Mouse (Mus musculus): Measurements from ENCODE around the gene Bglap3. TPM values are rescaled to one million over a fixed set of nuclear protein-coding genes. Genes with fewer than 3 reads are reported as not detected.
"Not testable (repeated sequence)": the region's sequence is repeated elsewhere in the genome, so short reads cannot be mapped to it uniquely, and the experiment has no call there.

Gene Bglap3
- total RNA-seq, 1 experiment from 2014 or later = not detected

DNA sequence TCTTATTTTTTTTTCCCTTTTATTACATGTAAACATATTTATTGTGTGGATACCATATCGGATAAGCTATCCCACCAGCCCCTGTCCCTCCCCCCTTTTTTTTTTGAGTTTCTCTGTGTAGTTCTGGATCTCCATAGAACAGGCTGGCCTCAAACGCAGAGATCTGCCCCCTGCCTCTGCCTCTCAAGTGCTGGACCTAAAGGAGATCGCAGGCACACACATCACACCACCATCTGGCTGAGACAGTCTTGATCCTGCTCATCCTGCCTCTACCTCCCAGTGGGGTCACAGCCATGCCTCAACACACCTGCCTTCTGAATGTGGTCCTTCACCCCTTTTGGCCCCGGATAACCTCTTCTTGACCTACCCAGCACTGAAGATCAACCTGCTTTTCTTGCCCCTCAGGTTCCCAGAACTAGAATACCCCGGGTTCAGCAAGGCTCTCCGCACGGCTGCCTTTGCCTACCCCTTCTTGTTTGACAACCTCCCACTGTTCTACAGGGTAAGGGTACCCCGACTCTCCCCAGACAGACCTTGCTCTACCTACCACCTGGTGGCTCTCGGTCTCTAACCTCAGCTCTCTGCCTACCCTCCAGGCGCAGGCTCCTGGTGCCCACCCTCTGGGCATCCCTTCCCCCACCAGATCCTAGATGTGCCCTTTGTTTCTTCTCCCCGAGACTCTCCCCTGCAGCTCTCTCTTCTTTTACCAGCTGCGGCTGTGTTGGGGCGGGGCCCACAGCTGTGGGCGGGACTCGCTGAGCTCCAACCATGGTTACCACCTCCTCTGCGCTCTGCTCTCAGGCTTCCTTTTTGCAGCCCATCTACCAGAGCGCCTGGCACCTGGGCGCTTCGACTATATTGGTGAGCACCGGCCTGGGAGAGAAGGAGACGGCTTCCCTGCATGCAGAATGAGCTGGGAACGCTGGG, 9.1 kb upstream of the Bglap3 start:
- peak; percentile 68 for ATAC-seq (ENCODE audit: extremely low read depth, insufficient number of reproducible peaks, low FRiP score, poor library complexity, severe bottlenecking)

DNA sequence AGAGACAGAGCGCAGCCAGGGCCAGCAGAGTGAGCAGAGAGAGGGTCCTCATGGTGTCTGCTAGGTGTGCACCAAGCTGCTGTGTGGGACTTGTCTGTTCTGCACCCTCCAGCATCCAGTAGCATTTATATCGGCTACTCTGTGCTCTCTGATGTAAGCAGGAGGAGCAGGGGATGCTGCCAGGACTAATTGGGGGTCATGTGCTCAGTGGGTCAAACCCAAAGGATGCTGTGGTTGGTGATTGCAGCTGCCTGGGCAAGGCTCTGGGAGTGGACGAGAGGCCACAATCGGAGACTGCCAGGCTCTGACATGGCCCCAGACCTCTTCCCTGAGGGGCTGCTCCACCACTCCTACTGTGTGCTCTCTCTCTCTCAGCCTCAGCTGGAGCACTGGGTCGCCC, 6.1 kb upstream of the Bglap3 start, which contains the start of gene Bglap2:
Bglap2 (minus strand) TSS at position 101 of the 400 bp plus-strand sequence.
- ATAC-seq (ENCODE audit: extremely low read depth, insufficient number of reproducible peaks, low FRiP score, poor library complexity, severe bottlenecking) = not testable (repeated sequence)

DNA sequence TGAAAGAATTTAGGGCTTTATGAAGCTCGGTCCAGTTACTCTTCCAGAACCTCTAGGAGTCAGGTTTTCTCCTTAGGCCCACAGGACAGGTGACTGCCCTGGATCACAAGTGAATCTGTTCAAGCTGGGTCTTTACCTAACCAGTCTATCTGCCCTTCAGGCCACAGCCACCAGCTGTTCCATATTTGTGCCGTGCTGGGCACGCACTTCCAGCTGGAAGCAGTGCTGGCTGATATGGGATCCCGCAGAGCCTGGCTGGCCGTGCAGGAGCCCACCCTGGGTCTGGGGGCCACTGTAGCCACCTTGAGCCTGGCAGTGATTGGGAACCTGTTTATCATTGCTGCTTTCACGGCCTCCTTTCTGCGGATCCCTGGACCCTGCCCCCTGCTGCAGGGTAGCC, 4.1 kb upstream of the Bglap3 start:
- not testable (repeated sequence) for ATAC-seq (ENCODE audit: extremely low read depth, insufficient number of reproducible peaks, low FRiP score, poor library complexity, severe bottlenecking)

DNA sequence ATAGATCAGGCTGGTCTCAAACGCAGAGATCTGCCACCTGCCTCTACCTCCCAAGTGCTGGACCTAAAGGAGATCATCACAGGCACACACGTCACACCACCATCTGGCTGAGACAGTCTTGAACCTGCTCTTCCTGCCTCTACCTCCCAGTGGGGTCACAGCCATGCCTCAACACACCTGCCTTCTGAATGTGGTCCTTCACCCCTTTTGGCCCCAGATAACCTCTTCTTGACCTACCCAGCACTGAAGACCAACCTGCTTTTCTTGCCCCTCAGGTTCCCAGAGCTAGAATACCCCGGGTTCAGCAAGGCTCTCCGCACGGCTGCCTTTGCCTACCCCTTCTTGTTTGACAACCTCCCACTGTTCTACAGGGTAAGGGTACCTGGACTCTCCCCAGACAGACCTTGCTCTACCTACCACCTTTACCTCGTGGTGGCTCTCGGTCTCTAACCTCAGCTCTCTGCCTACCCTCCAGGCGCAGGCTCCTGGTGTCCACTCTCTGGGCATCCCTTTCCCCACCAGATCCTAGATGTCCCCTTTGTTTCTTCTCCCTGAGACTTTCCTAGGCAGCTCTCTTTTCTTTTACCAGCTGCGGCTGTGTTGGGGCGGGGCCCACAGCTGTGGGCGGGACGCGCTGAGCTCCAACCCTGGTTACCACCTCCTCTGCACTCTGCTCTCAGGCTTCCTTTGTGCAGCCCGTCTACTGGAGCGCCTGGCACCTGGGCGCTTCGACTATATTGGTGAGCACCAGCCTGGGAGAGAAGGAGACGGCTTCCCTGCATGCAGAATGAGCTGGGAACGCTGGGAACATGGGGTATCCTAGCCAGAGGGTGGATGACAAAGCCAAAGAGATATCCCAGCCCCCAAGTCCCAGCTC, 3.4 kb upstream of the Bglap3 start:
- peak; percentile 40 for ATAC-seq (ENCODE audit: extremely low read depth, insufficient number of reproducible peaks, low FRiP score, poor library complexity, severe bottlenecking)

DNA sequence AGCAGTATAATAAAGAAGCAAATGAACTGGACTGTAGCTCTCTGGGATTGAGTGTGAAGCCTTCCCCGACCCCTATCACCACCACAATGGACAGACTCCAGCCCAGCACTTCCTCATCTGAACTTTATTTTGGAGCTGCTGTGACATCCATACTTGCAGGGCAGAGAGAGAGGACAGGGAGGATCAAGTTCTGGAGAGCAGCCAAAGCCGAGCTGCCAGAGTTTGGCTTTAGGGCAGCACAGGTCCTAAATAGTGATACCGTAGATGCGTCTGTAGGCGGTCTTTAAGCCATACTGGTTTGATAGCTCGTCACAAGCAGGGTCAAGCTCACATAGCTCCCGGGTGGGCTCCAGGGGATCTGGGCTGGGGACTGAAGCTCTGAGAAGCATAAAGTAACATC, 4.0 kb downstream of the Bglap3 start:
- not testable (repeated sequence) for ATAC-seq (ENCODE audit: extremely low read depth, insufficient number of reproducible peaks, low FRiP score, poor library complexity, severe bottlenecking)

DNA sequence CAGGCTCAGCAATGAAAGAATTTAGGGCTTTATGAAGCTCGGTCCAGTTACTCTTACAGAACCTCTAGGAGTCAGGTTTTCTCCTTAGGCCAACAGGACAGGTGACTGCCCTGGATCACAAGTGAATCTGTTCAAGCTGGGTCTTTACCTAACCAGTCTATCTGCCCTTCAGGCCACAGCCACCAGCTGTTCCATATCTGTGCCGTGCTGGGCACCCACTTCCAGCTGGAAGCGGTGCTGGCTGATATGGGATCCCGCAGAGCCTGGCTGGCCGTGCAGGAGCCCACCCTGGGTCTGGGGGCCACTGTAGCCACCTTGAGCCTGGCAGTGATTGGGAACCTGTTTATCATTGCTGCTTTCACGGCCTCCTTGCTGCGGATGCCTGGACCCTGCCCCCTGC, 5.0 kb downstream of the Bglap3 start:
- not testable (repeated sequence) for ATAC-seq (ENCODE audit: extremely low read depth, insufficient number of reproducible peaks, low FRiP score, poor library complexity, severe bottlenecking)

DNA sequence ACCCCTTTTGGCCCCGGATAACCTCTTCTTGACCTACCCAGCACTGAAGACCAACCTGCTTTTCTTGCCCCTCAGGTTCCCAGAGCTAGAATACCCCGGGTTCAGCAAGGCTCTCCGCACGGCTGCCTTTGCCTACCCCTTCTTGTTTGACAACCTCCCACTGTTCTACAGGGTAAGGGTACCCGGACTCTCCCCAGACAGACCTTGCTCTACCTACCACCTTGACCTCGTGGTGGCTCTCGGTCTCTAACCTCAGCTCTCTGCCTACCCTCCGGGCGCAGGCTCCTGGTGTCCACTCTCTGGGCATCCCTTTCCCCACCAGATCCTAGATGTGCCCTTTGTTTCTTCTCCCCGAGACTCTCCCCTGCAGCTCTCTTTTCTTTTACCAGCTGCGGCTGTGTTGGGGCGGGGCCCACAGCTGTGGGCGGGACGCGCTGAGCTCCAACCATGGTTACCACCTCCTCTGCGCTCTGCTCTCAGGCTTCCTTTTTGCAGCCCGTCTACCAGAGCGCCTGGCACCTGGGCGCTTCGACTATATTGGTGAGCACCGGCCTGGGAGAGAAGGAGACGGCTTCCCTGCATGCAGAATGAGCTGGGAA, 5.6 kb downstream of the Bglap3 start:
- ATAC-seq (ENCODE audit: extremely low read depth, insufficient number of reproducible peaks, low FRiP score, poor library complexity, severe bottlenecking) = 0 out of 2 replicates have a peak, but pooled peaks have one; percentile 42

DNA sequence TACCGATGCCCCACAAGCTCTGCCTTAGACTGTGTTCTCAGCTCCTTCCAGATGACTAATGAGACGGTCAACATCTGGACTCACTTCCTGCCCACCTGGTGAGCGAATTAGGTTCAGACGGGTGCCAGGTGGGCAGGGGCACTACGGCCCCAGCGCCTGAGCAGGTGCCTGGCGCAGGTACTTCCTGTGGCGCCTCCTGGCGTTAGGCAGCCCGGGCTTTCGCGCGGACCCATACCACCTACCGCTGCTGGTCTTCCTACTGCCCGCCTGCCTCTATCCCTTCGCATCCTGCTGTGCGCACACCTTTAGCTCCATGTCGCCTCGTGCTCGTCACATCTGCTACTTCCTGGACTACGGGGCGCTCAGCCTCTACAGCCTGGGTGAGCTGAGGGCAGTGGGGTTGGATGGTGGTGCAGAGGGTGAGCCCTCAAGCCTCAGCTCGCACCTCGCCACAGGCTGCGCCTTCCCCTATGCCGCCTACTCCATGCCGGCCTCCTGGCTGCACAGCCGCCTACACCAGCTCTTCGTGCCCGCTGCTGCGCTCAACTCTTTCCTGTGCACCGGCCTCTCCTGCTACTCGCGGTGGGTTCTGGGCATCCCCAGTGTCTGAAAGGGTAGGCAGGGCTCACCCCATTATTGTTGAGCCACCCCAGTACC, 6.7 kb downstream of the Bglap3 start:
- no peak for ATAC-seq (ENCODE audit: extremely low read depth, insufficient number of reproducible peaks, low FRiP score, poor library complexity, severe bottlenecking)

DNA sequence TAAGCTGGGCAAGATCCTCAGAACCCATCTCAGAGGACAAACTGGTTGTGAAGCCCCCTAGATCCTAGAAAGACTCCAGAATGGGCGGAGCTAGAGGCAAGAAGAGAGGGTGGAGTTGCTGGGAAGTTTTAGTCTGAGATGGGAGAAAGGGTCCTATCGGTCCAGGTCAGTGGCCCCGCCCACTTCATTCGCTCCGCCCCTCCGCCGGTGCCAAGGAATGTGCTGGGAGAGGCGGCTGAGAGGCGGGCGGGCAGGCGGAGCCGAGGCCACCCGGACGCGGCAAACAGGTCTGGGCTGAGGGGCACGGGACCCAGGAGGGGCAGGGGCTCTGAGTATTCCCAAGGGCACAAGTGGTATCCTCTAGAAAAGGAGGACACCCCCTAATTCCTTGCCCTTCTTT, 8.2 kb downstream of the Bglap3 start, which contains the start of gene Paqr6:
Paqr6 (plus strand) TSS at position 248 of the 400 bp plus-strand sequence.
- ATAC-seq (ENCODE audit: extremely low read depth, insufficient number of reproducible peaks, low FRiP score, poor library complexity, severe bottlenecking) = no peak

DNA sequence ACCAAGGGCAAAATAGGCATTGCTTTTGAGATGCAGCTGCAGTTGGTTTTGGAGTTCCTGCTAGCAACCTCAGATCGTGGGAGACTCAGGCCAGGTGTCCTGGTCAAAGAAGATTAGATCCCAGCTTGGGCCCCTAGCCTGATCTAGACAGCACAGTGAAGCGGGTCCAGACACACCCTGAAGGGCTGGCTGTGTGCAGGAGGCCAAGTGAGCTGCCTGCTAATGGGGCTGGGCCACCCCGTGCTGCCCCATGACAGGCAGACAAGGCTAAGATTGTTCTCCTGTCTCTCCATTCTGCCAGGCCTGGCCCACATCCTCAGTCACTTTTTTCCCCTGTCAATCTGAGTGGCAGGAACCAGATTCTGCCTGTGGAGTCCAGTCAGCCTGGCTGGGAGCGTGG, 8.8 kb downstream of the Bglap3 start:
- ATAC-seq (ENCODE audit: extremely low read depth, insufficient number of reproducible peaks, low FRiP score, poor library complexity, severe bottlenecking) = no peak

DNA sequence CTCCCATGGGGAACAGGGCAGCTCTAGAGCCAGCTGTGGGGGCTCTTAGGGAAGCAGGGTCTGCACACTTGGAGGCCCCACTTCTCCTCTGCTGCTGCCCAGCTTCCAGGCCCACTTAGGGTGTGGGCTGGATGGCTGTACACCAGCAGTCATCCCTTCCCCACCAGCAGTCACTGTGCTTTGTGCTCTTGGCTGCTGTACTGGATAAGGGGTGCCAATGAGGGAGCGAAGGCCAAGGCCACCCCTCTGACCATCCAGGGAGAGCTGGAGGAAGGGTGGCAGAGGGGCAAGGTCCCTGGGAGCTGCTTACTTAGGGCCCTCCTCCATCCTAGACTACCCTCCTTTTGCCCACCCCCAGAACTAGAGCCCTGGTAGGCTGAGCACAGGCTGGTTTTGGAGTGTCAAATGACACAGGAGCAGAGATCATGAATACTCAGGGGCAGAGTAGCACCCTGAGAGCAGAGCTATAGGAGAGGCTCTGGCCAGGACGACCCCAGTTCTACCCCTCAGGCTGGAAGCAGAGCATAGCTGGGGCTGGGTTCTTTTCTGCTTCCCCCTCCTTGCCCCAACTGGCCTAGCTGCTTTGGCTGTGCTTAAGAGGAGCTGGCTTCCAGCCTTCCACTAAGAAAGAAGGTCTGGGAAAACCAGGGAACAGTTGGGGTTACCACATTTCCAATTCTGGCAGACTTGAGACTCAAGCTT, 10.8 kb downstream of the Bglap3 start:
- ATAC-seq (ENCODE audit: extremely low read depth, insufficient number of reproducible peaks, low FRiP score, poor library complexity, severe bottlenecking) = no peak

DNA sequence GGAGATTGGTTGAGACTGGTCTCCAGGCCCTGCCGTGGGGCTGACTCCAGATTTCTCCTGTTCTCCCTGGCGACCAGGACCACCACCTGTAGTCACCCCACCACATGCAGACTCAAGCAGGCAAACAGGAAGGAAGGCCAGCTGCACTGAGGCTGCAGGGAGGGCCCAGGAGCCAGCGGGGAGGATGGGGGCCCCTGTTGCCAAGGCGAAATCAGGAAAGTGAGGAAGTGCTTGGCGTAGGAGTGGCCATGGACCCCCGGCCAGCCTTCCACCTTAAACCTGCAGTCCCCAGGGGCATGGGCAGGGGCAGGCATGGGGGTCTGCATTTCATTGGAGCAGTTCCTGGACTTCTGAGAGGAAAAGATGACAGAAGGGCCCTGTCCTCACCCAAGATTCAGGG, 11.4 kb downstream of the Bglap3 start:
- ATAC-seq (ENCODE audit: extremely low read depth, insufficient number of reproducible peaks, low FRiP score, poor library complexity, severe bottlenecking) = no peak

DNA sequence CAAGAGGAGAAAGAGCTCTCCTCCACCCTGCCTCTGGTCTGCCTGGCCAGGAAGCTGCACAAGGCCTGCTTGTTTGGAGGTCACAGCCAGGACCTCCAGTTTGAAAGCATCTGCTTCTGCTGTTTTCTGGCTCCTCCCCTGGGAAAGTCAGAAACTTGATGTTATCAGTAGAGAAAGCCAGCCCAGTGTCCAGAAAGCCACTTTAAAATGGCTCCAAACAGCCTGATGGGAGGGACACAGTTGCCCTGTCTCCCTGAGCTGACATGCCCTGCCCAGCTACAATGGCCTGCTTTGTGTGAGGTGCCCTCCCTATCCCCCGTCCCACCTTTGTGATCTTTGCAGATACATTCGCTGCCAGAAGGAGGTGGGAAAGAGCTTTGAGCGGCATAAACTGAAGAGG, 12.6 kb downstream of the Bglap3 start:
- no peak for ATAC-seq (ENCODE audit: extremely low read depth, insufficient number of reproducible peaks, low FRiP score, poor library complexity, severe bottlenecking)

DNA sequence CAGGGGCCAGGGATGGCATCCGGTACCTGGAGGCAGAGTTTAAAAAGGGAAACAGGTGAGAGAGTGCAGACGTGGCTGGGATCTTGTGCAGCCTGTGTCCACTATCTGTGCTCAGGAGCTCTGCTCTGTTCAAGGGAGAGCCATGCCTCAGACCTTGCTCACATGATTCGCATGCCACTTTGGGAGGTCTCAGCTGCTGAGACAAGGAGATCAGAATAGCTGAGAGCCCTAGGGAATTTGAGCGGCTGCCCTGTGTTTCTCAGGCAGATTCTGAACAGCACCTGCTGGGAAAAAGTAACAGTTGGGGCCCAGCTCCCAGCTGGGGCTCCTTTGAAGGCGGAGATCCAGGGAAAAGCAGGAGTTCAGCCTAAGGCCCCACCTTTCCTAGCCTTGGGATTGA, 13.0 kb downstream of the Bglap3 start:
- no peak for ATAC-seq (ENCODE audit: extremely low read depth, insufficient number of reproducible peaks, low FRiP score, poor library complexity, severe bottlenecking)

DNA sequence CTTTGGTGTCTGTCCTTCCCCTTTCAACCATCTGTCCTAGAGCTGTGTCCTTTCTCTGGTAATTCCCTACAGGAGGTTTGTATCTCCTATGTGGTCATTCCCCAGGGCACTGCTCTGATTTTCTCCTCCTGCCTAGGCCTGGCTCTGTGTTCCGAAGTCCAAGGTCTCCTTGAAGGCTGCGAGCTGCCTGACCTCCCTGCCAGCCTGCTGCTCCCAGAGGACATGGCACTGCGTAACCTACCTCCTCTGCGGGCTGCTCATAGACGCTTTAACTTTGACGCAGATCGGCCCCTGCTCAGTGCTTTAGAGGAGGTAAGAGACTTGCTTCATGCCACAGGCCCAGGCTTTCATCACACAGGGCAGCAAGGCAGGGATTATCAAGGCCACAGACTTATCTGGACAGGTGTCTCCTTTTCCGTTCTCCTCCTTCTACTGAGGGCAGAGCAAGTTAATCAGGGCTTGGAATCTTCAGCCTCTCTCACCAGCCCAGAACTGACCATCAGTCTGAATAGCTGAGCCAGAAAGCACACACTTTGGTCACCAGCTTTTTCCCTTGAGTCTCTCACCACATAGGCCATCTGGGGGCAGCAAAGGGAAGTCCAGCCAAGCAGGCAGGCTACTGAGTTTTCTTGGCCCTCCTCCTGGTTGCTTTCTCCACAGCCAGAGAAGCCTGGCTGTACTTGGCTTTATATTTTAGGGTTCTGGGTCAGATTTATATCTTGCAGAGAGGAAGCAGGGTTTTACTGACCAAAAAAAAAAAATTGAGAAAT, 18.0 kb downstream of the Bglap3 start:
- ATAC-seq (ENCODE audit: extremely low read depth, insufficient number of reproducible peaks, low FRiP score, poor library complexity, severe bottlenecking) = no peak

DNA sequence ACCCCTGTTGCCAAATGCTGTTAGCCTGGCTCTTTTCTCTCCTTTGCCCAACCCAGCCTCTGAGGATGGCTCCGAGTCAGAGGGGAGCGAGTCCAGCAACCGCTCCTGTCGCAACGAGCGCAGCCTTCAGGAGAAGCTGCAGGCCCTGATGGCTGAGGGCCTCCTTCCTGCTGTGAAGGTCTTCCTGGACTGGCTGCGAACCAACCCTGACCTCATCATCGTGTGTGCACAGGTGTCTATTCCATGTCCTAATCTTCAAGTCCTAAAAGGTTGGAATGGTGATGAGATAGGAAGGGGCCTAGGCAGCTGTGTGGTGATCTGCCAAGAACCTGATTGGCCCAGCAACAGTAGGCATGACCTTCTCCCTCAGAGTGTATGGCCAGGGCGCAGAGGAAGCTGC, 19.6 kb downstream of the Bglap3 start:
- no peak for ATAC-seq (ENCODE audit: extremely low read depth, insufficient number of reproducible peaks, low FRiP score, poor library complexity, severe bottlenecking)

DNA sequence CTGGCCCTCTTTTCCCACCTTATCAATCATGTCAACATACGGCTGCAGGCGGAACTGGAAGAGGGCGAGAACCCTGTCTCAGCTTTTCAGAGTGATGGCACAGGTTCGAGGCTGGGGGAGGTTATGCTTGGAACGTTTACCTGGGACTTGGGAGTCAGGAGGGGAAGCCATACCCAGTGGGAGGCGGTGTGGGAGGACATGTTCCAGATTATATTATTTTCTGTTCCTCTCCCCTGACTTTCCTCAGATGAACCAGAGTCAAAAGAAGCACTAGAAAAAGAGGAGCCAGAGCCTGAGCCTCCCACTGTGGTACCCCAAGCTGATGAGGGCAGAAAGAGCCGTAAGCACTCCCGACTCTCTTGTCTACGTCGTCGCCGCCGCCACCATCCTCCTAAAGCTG, 21.8 kb downstream of the Bglap3 start:
- ATAC-seq (ENCODE audit: extremely low read depth, insufficient number of reproducible peaks, low FRiP score, poor library complexity, severe bottlenecking) = no peak

DNA sequence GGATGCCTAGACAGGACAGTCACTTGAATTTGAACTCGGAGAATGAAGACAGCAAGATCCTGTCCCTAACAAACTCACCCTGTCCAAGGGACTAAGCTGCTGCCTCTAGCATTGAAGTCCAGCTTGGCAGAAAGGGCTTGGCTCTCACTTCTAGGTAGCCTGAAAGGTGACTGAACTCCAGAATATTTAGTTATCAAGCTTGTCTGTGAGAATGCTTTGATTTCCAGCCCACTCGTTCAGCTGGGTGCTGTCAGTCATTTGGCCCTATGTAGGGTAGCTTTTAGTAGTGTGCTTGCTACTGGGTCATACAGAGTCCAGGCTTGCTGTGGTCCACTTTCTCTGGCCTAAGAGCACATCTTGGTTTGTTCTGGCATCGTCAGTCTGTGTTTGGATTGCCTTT, 33.5 kb downstream of the Bglap3 start:
- no peak for ATAC-seq (ENCODE audit: extremely low read depth, insufficient number of reproducible peaks, low FRiP score, poor library complexity, severe bottlenecking)

Data from neutrophil, adult 5-6 weeks (primary cell).